Mouse (Mus musculus): ENCODE measurements around the gene Dysf.

- TF ChIP-seq CTCF (IDR thresholded peaks at IDR 0.05; ENCODE audit: low read depth) (no peak), EP300 (IDR thresholded peaks at IDR 0.05; ENCODE audit: low read depth) (no peak)
Measured at GRCm38 (mm10) chr6:84144393-84144792, 136.0 kb downstream of the Dysf start.

All from liver, embryonic 14.5 days (tissue).